ENCODE assay signal across 9 mouse cellular contexts in genomic region chr13:44301936-44302335, GRCm38 (mm10).
DNase-seq lines count a peak whose midpoint lies in the region; ATAC-seq lines count a peak whose summit lies in the region.
"Had no signal": no experiment of that assay in that cellular context is flagged by ENCODE, and none has a peak within 500 bp of the region (broad histone marks: within the 10 kb centered on the region; RNA-seq: fewer than 3 reads in every experiment).

No protein-coding gene starts in this region.

- no peak overlapping the region for H3K4me2 ChIP-seq in kidney, embryonic 14.5 days (replicated peaks; ENCODE audit: low read depth, low read length)
- no peak overlapping the region for H3K4me2 ChIP-seq in liver, embryonic 12.5 days
- H3K4me2 ChIP-seq: liver, embryonic 13.5 days had no signal

- peak; percentile 66 for DNase-seq in kidney, adult 18-20 months
- DNase-seq in cerebellum, adult 9-11 months, result peak; percentile 80
- peak; percentile 62 to 64 for DNase-seq in heart, postnatal 14 days
- peak; percentile 98 for DNase-seq in skeletal muscle tissue, adult 2 months (ENCODE audit: low read depth, low spot score)
- DNase-seq in layer of hippocampus, adult 11-12 months (ENCODE audit: low spot score), result no peak
- DNase-seq in frontal cortex, postnatal 14 days (ENCODE audit: low spot score in 2 of 2), result no peak
- DNase-seq: liver, embryonic 13.5 days had no signal

- WGBS in kidney, embryonic 14.5 days, result 56% methylated on average over 10 of the region's 10 CpGs
- WGBS in liver, embryonic 12.5 days (ENCODE audit: insufficient replicate concordance), result 69% methylated on average over 10 of the region's 10 CpGs

- no peak overlapping the region for H3K4me3 ChIP-seq in kidney, embryonic 14.5 days (ENCODE audit: low read length)
- no peak overlapping the region for H3K4me3 ChIP-seq in liver, embryonic 12.5 days
- H3K4me3 ChIP-seq: liver, embryonic 13.5 days had no signal

- no peaks in the 10 kb centered on the region for H3K36me3 ChIP-seq in kidney, embryonic 14.5 days (ENCODE audit: control insufficient read depth, insufficient read depth, low read length)
- H3K36me3 ChIP-seq in liver, embryonic 12.5 days, result no peaks in the 10 kb centered on the region
- H3K36me3 ChIP-seq: liver, embryonic 13.5 days had no signal

- H3K27ac ChIP-seq in kidney, embryonic 14.5 days (ENCODE audit: low read depth, low read length), result no peak overlapping the region
- H3K27ac ChIP-seq in liver, embryonic 12.5 days, result no peak overlapping the region
- H3K27ac ChIP-seq: liver, embryonic 13.5 days had no signal

- H3K9ac ChIP-seq in kidney, embryonic 14.5 days (ENCODE audit: low read depth, low read length), result no peak overlapping the region
- no peak overlapping the region for H3K9ac ChIP-seq in liver, embryonic 12.5 days
- H3K9ac ChIP-seq: liver, embryonic 13.5 days had no signal

- intact Hi-C loops in heart, postnatal 14 days (cut with DNase I), result no loop called here

- ATAC-seq in kidney, embryonic 14.5 days (ENCODE audit: low FRiP score, low TSS enrichment), result no peak
- no peak for ATAC-seq in liver, embryonic 12.5 days

- H3K9me3 ChIP-seq in kidney, embryonic 14.5 days (ENCODE audit: control insufficient read depth, low read length), result no peaks in the 10 kb centered on the region
- no peaks in the 10 kb centered on the region for H3K9me3 ChIP-seq in liver, embryonic 12.5 days (replicated peaks)
- H3K9me3 ChIP-seq: liver, embryonic 13.5 days had no signal

- no peaks in the 10 kb centered on the region for H3K4me1 ChIP-seq in kidney, embryonic 14.5 days (ENCODE audit: control insufficient read depth, insufficient read depth, low read length)
- H3K4me1 ChIP-seq in liver, embryonic 12.5 days, result 0 out of 2 replicates have a peak, but pooled peaks cover 4% of the 10 kb centered on the region
- H3K4me1 ChIP-seq: liver, embryonic 13.5 days had no signal

- H3K27me3 ChIP-seq in kidney, embryonic 14.5 days (ENCODE audit: control insufficient read depth, insufficient read depth, low read length), result no peaks in the 10 kb centered on the region
- H3K27me3 ChIP-seq in liver, embryonic 12.5 days (replicated peaks), result no peaks in the 10 kb centered on the region
- H3K27me3 ChIP-seq: liver, embryonic 13.5 days had no signal

Comparison
In these comparisons a context has a peak if more than half of its experiments do, and no peak if none do; other contexts are left out.
1. DNase-seq: peak in kidney, adult 18-20 months (single experiment), cerebellum, adult 9-11 months (single experiment), heart, postnatal 14 days (2 of 2) and skeletal muscle tissue, adult 2 months (single experiment); none in layer of hippocampus, adult 11-12 months (single experiment) and frontal cortex, postnatal 14 days (0 of 2).